Mouse (Mus musculus): Measurements from ENCODE around the gene Urb1.
"Not testable (repeated sequence)": the region's sequence is repeated elsewhere in the genome, so short reads cannot be mapped to it uniquely, and the experiment has no call there.

Gene Urb1

GRCm38 (mm10) chr16:90809975-90810715 lies at the start of gene Urb1:
TSS of gene Urb1 (minus strand) at chr16:90810413.
- peak; percentile 71 for DNase-seq (ENCODE audit: low read depth)

- no peak for DNase-seq (ENCODE audit: low read depth)
Measured at GRCm38 (mm10) chr16:90858206-90858605, 48.0 kb upstream of the Urb1 start.

- DNase-seq (ENCODE audit: low read depth), result no peak
Measured at GRCm38 (mm10) chr16:90856552-90857200, 46.5 kb upstream of the Urb1 start.

GRCm38 (mm10) chr16:90851621-90852334 lies 41.6 kb upstream of the Urb1 start:
- no peak for DNase-seq (ENCODE audit: low read depth)

- DNase-seq (ENCODE audit: low read depth), result no peak
Measured at GRCm38 (mm10) chr16:90850881-90851280, 40.7 kb upstream of the Urb1 start.

- no peak for DNase-seq (ENCODE audit: low read depth)
Measured at GRCm38 (mm10) chr16:90849262-90849661, 39.0 kb upstream of the Urb1 start.

GRCm38 (mm10) chr16:90848697-90849096 lies 38.5 kb upstream of the Urb1 start:
- no peak for DNase-seq (ENCODE audit: low read depth)

- DNase-seq (ENCODE audit: low read depth), result no peak
Measured at GRCm38 (mm10) chr16:90845591-90845990, 35.4 kb upstream of the Urb1 start.

- DNase-seq (ENCODE audit: low read depth), result no peak
Measured at GRCm38 (mm10) chr16:90845038-90845437, 34.8 kb upstream of the Urb1 start.

GRCm38 (mm10) chr16:90842164-90842563 lies 32.0 kb upstream of the Urb1 start:
- no peak for DNase-seq (ENCODE audit: low read depth)

GRCm38 (mm10) chr16:90837431-90837830 lies 27.2 kb upstream of the Urb1 start:
- no peak for DNase-seq (ENCODE audit: low read depth)

GRCm38 (mm10) chr16:90833041-90833791 lies 23.0 kb upstream of the Urb1 start:
- DNase-seq (ENCODE audit: low read depth), result no peak

GRCm38 (mm10) chr16:90832495-90832894 lies 22.3 kb upstream of the Urb1 start:
- DNase-seq (ENCODE audit: low read depth), result peak; percentile 54

GRCm38 (mm10) chr16:90831676-90832075 lies 21.5 kb upstream of the Urb1 start:
- no peak for DNase-seq (ENCODE audit: low read depth)

GRCm38 (mm10) chr16:90830686-90831439 lies 20.6 kb upstream of the Urb1 start:
- DNase-seq (ENCODE audit: low read depth), result peak; percentile 26

- DNase-seq (ENCODE audit: low read depth), result peak; percentile 36
Measured at GRCm38 (mm10) chr16:90829894-90830685, 19.9 kb upstream of the Urb1 start.

GRCm38 (mm10) chr16:90829136-90829535 lies 18.9 kb upstream of the Urb1 start:
- DNase-seq (ENCODE audit: low read depth), result no peak

GRCm38 (mm10) chr16:90827498-90827897 lies 17.3 kb upstream of the Urb1 start:
- no peak for DNase-seq (ENCODE audit: low read depth)

GRCm38 (mm10) chr16:90826457-90826856 lies 16.2 kb upstream of the Urb1 start, which contains the start of gene Eva1c:
TSS of gene Eva1c (plus strand) at chr16:90826719.
- no peak for DNase-seq (ENCODE audit: low read depth)

GRCm38 (mm10) chr16:90826041-90826440 lies 15.8 kb upstream of the Urb1 start:
- DNase-seq (ENCODE audit: low read depth), result no peak

GRCm38 (mm10) chr16:90823986-90824385 lies 13.8 kb upstream of the Urb1 start:
- DNase-seq (ENCODE audit: low read depth), result not testable (repeated sequence)
